Mouse (Mus musculus) kidney, embryonic 14.5 days (tissue): ENCODE data around the gene Rab6b. TPM values are rescaled to one million over a fixed set of nuclear protein-coding genes. Genes with fewer than 3 reads are reported as not detected.
A peak's percentile ranks its signal among the peaks of the same experiment; 100 is the strongest.

ENCODE experiments used
- ATAC-seq: fragments of 200-750 bp; cut with Nextera tagmentation; 2 replicates; pipeline ENCODE4 v1.8.0; 2017; ENCODE audit warnings: moderate number of reproducible peaks, mild to moderate bottlenecking, moderate TSS enrichment, moderate library complexity; ENCODE audit not compliant: low FRiP score, low TSS enrichment
- H3K27ac ChIP-seq: fragments of 300-500 bp; sonication (generic); 2 replicates; pipeline ENCODE4 v1.5.1; 2014; ENCODE audit warnings: low read depth, mild to moderate bottlenecking, low read length, moderate library complexity, mixed read lengths
- H3K27me3 ChIP-seq: fragments of 300-500 bp; sonication (generic); 2 replicates; pipeline ENCODE4 v1.6.1; 2014; ENCODE audit warnings: mild to moderate bottlenecking, low read length; ENCODE audit not compliant: control insufficient read depth, insufficient read depth
- H3K36me3 ChIP-seq: fragments of 300-500 bp; sonication (generic); 2 replicates; pipeline ENCODE4 v1.6.1; 2014; ENCODE audit warnings: low read length, mixed read lengths; ENCODE audit not compliant: control insufficient read depth, insufficient read depth
- H3K4me1 ChIP-seq: fragments of 300-500 bp; sonication (generic); 2 replicates; pipeline ENCODE4 v1.6.1; 2014; ENCODE audit warnings: low read length, mixed read lengths; ENCODE audit not compliant: control insufficient read depth, insufficient read depth
- H3K4me2 ChIP-seq: fragments of 300-500 bp; sonication (generic); replicated peaks from 2 replicates; pipeline ENCODE4 v1.6.1; 2014; ENCODE audit warnings: low read depth, mild to moderate bottlenecking, low read length
- H3K4me3 ChIP-seq: fragments of 300-500 bp; sonication (generic); 2 replicates; pipeline ENCODE4 v1.5.1; 2014; ENCODE audit warnings: mild to moderate bottlenecking, low read length
- H3K9ac ChIP-seq: fragments of 300-500 bp; sonication (generic); 2 replicates; pipeline ENCODE4 v1.6.1; 2014; ENCODE audit warnings: low read depth, mild to moderate bottlenecking, low read length, moderate library complexity
- H3K9me3 ChIP-seq: fragments of 300-500 bp; sonication (generic); 2 replicates; pipeline ENCODE4 v1.6.1; 2016; ENCODE audit warnings: low read length; ENCODE audit not compliant: control insufficient read depth
- WGBS: fragments of 180-500 bp; shearing (Covaris S2); extraction: QIAGEN DNeasy Blood & Tissue Kit; methylation state at CpG from one replicate; pipeline ENCODE4 v1.1.7; 2014; 5-methylcytosine and 5-hydroxymethylcytosine counted together
- polyA plus RNA-seq: library from polyadenylated mRNA; unstranded; fragments of >200 nt; fragmentation: Nextera tagmentation; extraction: Ambion mirVana; gene quantifications from 2 replicates; pipeline ENCODE4 v1.2.1, GENCODE M21; 2014

Gene Rab6b
- polyA plus RNA-seq, 1 experiment from 2014 or later: 3.5 TPM

DNA sequence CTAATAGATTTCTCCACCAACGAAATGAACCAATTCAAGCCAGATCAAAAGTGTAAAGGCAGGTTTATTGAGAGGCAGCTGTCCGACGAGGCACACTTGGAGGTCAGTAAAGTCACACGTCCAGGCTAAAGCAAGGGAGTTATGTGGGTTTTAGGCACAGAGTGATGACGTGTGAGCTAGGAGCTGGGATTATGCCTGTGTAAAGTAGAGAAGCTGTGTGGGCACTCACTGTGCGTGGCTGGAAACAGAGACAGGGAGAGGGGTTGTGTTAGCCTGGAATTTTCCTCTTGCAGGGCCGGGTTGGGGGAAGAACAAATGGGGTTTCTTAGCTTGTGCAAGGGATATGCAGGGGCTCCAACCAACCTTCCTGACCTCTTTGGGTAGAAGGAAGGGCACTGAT, 57.2 kb downstream of the Rab6b start:
- Histone ChIP-seq H3K36me3 (no peaks in the 10 kb centered on the region), H3K4me1 (no peaks in the 10 kb centered on the region), H3K4me2 (no peak overlapping the region), H3K27me3 (no peaks in the 10 kb centered on the region), H3K4me3 (no peak overlapping the region), H3K9ac (no peak overlapping the region), H3K27ac (no peak overlapping the region), H3K9me3 (no peaks in the 10 kb centered on the region)
- no peak for ATAC-seq
- WGBS: 47% methylated on average over 7 of the region's 7 CpGs

DNA sequence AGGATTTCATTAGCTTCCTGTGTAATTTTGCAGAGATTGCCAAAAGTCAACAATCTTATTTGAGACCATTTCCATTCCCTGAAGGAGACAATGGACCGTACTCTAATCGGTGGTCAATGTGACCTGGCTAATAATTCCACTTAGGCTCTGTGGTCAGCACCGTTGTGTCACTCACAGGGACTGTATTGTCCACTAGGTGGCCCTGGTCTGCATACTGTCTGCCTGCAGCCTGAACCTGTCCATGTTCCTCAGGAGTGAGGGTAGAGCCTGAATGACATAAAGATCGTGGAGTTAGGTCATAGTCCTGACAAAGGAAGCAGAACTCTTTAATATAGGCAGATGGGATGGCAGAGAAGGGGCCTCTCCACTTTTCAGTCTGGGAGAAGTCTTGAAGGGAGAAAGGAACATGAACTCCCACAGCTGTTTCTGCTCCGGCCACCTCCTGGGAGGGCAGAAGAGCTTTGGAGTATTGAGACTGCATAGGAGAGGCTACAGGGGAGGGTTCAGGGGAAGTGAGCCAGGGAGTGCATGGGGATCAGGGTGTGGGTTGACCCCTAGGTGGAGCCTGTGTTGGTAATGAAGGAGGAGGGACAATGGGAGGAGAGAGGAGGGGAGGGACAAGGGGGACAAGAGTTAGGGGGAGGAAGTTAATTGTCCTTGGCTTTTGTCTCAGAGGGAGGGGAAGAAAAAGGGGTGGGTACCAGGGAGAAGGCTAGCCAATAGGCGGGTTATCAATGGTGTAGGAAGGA, 63.4 kb downstream of the Rab6b start:
- no peaks in the 10 kb centered on the region for H3K27me3 ChIP-seq
- no peak overlapping the region for H3K9ac ChIP-seq
- no peaks in the 10 kb centered on the region for H3K9me3 ChIP-seq
- H3K36me3 ChIP-seq: no peaks in the 10 kb centered on the region
- no peaks in the 10 kb centered on the region for H3K4me1 ChIP-seq
- 49% methylated on average over 6 of the region's 6 CpGs for WGBS
- H3K4me3 ChIP-seq: no peak overlapping the region
- H3K27ac ChIP-seq: no peak overlapping the region
- peak; percentile 48; the same call in 1 of the 2 replicates for ATAC-seq
- H3K4me2 ChIP-seq: no peak overlapping the region

DNA sequence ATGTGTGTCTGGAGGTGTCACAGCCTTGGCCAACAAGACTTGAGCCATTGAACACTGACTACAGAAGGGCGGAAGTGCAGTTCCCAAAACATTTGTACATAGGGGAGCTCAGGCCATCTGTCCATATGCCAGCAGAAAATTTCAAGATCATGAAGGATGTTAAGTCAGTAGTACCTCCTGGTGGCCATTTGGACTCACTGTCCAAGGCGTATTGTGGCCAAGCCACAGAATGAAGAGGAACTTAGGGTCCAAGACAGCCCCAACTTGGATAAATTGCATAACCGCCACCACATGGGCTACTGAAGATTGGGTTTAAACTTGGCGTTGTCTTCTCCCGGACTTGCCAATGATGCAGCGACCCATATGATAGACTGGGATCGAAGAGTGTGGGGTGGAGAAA, 64.1 kb downstream of the Rab6b start:
- ATAC-seq: no peak
- Histone ChIP-seq H3K27me3 (no peaks in the 10 kb centered on the region), H3K4me1 (no peaks in the 10 kb centered on the region), H3K4me2 (no peak overlapping the region), H3K27ac (no peak overlapping the region), H3K36me3 (no peaks in the 10 kb centered on the region), H3K4me3 (no peak overlapping the region), H3K9me3 (no peaks in the 10 kb centered on the region), H3K9ac (no peak overlapping the region)
- 95% methylated on average over 7 of the region's 7 CpGs for WGBS

DNA sequence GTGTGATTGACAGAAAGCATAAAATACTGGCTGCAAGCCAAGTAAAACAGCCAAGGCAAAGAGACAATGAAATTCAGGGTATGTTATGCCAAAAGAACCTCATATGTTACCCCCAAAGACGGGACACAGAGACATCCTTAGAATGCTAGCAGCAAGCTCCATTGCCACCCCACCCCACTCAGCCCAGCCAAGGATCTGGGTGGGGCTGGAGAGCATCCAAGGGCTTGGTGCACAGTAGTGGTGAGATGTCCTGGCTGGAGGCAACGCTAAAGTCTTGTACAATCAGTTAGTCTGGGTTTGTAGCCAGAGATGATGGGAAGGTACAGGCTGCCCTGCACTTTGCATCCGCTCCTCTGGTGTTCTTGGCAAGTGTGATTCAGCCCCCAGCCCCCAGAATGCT, 68.7 kb downstream of the Rab6b start:
- ATAC-seq: peak; percentile 17
- peak overlapping the region; percentile 63 for H3K9ac ChIP-seq
- peak overlapping the region; percentile 68 for H3K4me2 ChIP-seq
- H3K9me3 ChIP-seq: no peaks in the 10 kb centered on the region
- WGBS: 72% methylated on average over 3 of the region's 3 CpGs
- no peaks in the 10 kb centered on the region for H3K4me1 ChIP-seq
- no peaks in the 10 kb centered on the region for H3K36me3 ChIP-seq
- H3K27me3 ChIP-seq: no peaks in the 10 kb centered on the region
- no peak overlapping the region for H3K27ac ChIP-seq
- peak overlapping the region; percentile 47 for H3K4me3 ChIP-seq

GRCm38 (mm10) chr9:103180807-103181565, 69.4 kb downstream of the Rab6b start:
- Histone ChIP-seq H3K4me1 (no peaks in the 10 kb centered on the region), H3K27ac (0 out of 2 replicates have a peak overlapping the region, but pooled peaks have one; percentile 30), H3K36me3 (no peaks in the 10 kb centered on the region), H3K4me3 (peak overlapping the region; percentile 47), H3K27me3 (no peaks in the 10 kb centered on the region), H3K9me3 (no peaks in the 10 kb centered on the region), H3K9ac (peak overlapping the region; percentile 63), H3K4me2 (peak overlapping the region; percentile 68)
- peak; percentile 92 for ATAC-seq
- WGBS: 2% methylated on average over 20 of the region's 20 CpGs

DNA sequence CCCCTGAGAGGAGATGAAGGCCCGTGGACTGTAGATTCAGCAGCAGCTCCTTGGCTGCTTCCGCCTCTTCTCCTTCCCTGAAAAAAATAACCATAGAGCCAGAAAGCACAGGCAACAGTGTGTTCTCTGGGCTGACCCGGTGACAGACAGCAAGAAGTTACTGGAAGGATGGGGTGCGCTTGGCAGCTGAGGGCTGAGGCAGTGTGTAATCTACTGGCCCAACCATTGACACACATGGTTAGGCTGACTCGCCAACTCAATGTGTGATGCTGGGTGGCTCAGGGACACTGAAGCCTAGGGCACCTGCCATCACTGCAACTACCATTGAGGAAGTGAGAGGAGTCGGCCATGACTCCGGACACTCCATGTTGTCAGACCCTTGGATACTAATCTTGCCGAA, 70.3 kb downstream of the Rab6b start:
- no peak overlapping the region for H3K4me2 ChIP-seq
- H3K27ac ChIP-seq: no peak overlapping the region
- no peak overlapping the region for H3K9ac ChIP-seq
- no peaks in the 10 kb centered on the region for H3K36me3 ChIP-seq
- 88% methylated on average over 8 of the region's 8 CpGs for WGBS
- no peaks in the 10 kb centered on the region for H3K27me3 ChIP-seq
- no peak for ATAC-seq
- no peaks in the 10 kb centered on the region for H3K9me3 ChIP-seq
- H3K4me1 ChIP-seq: no peaks in the 10 kb centered on the region
- H3K4me3 ChIP-seq: no peak overlapping the region

DNA sequence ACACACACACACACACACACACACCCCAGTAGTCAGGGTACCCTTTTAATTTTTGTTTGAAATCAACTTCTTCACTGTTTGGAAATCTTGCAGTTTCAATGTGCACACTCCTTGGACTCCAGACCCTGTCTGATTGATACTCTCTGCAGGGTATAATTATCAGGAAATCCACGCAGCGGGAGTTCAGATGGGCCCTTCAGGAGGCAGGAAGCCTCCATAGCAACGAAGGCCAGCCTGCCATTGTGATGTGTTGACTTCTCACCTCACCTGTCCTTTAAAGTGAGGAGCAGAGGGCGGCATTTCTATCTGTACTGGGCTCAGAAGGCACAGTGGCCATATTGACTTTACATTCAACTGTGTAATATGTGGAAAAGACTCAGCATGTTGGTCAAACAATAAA, 73.3 kb downstream of the Rab6b start:
- no peak overlapping the region for H3K9ac ChIP-seq
- H3K27ac ChIP-seq: no peak overlapping the region
- no peak overlapping the region for H3K4me3 ChIP-seq
- no peak overlapping the region for H3K4me2 ChIP-seq
- 71% methylated on average over 4 of the region's 4 CpGs for WGBS
- peaks cover 16% of the 10 kb centered on the region for H3K36me3 ChIP-seq
- ATAC-seq: no peak
- H3K4me1 ChIP-seq: no peaks in the 10 kb centered on the region
- H3K9me3 ChIP-seq: no peaks in the 10 kb centered on the region
- H3K27me3 ChIP-seq: no peaks in the 10 kb centered on the region

- Histone ChIP-seq H3K9ac (no peak overlapping the region), H3K9me3 (no peaks in the 10 kb centered on the region), H3K27me3 (no peaks in the 10 kb centered on the region), H3K4me2 (no peak overlapping the region), H3K4me1 (no peaks in the 10 kb centered on the region), H3K27ac (no peak overlapping the region), H3K36me3 (peaks cover 24% of the 10 kb centered on the region), H3K4me3 (no peak overlapping the region)
- 92% methylated on average over 8 of the region's 8 CpGs for WGBS
- ATAC-seq: no peak
Measured at GRCm38 (mm10) chr9:103185946-103186345, 74.4 kb downstream of the Rab6b start.

GRCm38 (mm10) chr9:103186747-103187146, 75.2 kb downstream of the Rab6b start:
- 74% methylated on average over 9 of the region's 9 CpGs for WGBS
- H3K4me1 ChIP-seq: no peaks in the 10 kb centered on the region
- no peak overlapping the region for H3K4me2 ChIP-seq
- H3K27ac ChIP-seq: no peak overlapping the region
- H3K36me3 ChIP-seq: peaks cover 30% of the 10 kb centered on the region
- H3K9me3 ChIP-seq: no peaks in the 10 kb centered on the region
- H3K9ac ChIP-seq: no peak overlapping the region
- ATAC-seq: no peak
- no peak overlapping the region for H3K4me3 ChIP-seq
- H3K27me3 ChIP-seq: no peaks in the 10 kb centered on the region
